In genomic region chr9:35282851-35283200, GRCm38 (mm10) we compare ENCODE assay signal across 13 mouse cellular contexts. TPM values are rescaled to one million over a fixed set of nuclear protein-coding genes. Genes with fewer than 3 reads are reported as not detected.
A peak's percentile ranks its signal among the peaks of the same experiment; 100 is the strongest.
DNase-seq lines count a peak whose midpoint lies in the region; ATAC-seq and TF ChIP-seq lines count a peak whose summit lies in the region.
"Had no signal": no experiment of that assay in that cellular context is flagged by ENCODE, and none has a peak within 500 bp of the region (broad histone marks: within the 10 kb centered on the region; RNA-seq: fewer than 3 reads in every experiment).

No protein-coding gene starts in this region.

- no peak overlapping the region for H3K4me3 ChIP-seq in kidney, embryonic 14.5 days (ENCODE audit: low read length)
- H3K4me3 ChIP-seq in testis, adult 2 months (ENCODE audit: control insufficient read depth, low read depth, low read length): peak overlapping the region; percentile 4; the same call in 1 of the 2 replicates
- H3K4me3 ChIP-seq in hindbrain, postnatal 0 days (ENCODE audit: low read length): no peak overlapping the region
- no peak overlapping the region for H3K4me3 ChIP-seq in heart, embryonic 11.5 days (ENCODE audit: low read depth, low read length)
- H3K4me3 ChIP-seq: layer of hippocampus, adult 2 months; myocyte had no signal

- H3K9ac ChIP-seq in kidney, embryonic 14.5 days (ENCODE audit: low read depth, low read length): no peak overlapping the region
- no peak overlapping the region for H3K9ac ChIP-seq in hindbrain, postnatal 0 days (replicated peaks; ENCODE audit: low read length)
- no peak overlapping the region for H3K9ac ChIP-seq in heart, embryonic 11.5 days (ENCODE audit: low read depth, low read length)

- ATAC-seq in kidney, embryonic 14.5 days (ENCODE audit: low FRiP score, low TSS enrichment): peak; percentile 66
- peak; percentile 41; the same call in 1 of the 2 replicates for ATAC-seq in hindbrain, postnatal 0 days
- no peak for ATAC-seq in activated CD4-positive, CD25-positive, alpha-beta regulatory T cell, adult 4 months
- no peak for ATAC-seq in heart, embryonic 11.5 days (replicated peaks; ENCODE audit: insufficient number of reproducible peaks, low FRiP score, low TSS enrichment)

- no peak overlapping the region for H3K27ac ChIP-seq in kidney, embryonic 14.5 days (ENCODE audit: low read depth, low read length)
- H3K27ac ChIP-seq in testis, adult 2 months (ENCODE audit: control insufficient read depth, insufficient read depth, low read depth, low read length): no peak overlapping the region
- no peak overlapping the region for H3K27ac ChIP-seq in hindbrain, postnatal 0 days
- H3K27ac ChIP-seq in heart, embryonic 11.5 days (ENCODE audit: low read depth, low read length): no peak overlapping the region
- H3K27ac ChIP-seq: layer of hippocampus, adult 2 months; macrophage had no signal

- TF ChIP-seq POLR2A in testis, adult 2 months (IDR thresholded peaks at IDR 0.05; ENCODE audit: control insufficient read depth, low read depth, low read length): no peak

- peaks cover 3% of the 10 kb centered on the region for H3K36me3 ChIP-seq in kidney, embryonic 14.5 days (ENCODE audit: control insufficient read depth, insufficient read depth, low read length)
- no peaks in the 10 kb centered on the region for H3K36me3 ChIP-seq in testis, adult 2 months (ENCODE audit: control insufficient read depth, insufficient read depth, low read length)
- H3K36me3 ChIP-seq in hindbrain, postnatal 0 days (ENCODE audit: insufficient read depth, low read length): no peaks in the 10 kb centered on the region
- peaks cover 1% of the 10 kb centered on the region; the same call in 1 of the 2 replicates for H3K36me3 ChIP-seq in heart, embryonic 11.5 days (ENCODE audit: control insufficient read depth, insufficient read depth, low read length)

- H3K9me3 ChIP-seq in kidney, embryonic 14.5 days (ENCODE audit: control insufficient read depth, low read length): no peaks in the 10 kb centered on the region
- no peaks in the 10 kb centered on the region for H3K9me3 ChIP-seq in hindbrain, postnatal 0 days (ENCODE audit: low read length)
- H3K9me3 ChIP-seq in heart, embryonic 11.5 days (replicated peaks; ENCODE audit: control insufficient read depth, low read length): no peaks in the 10 kb centered on the region

- no peaks in the 10 kb centered on the region for H3K27me3 ChIP-seq in kidney, embryonic 14.5 days (ENCODE audit: control insufficient read depth, insufficient read depth, low read length)
- H3K27me3 ChIP-seq in testis, adult 2 months (ENCODE audit: control insufficient read depth, insufficient read depth, low read length): no peaks in the 10 kb centered on the region
- H3K27me3 ChIP-seq in hindbrain, postnatal 0 days (ENCODE audit: insufficient read depth, low read length): peaks cover 21% of the 10 kb centered on the region
- H3K27me3 ChIP-seq in heart, embryonic 11.5 days (ENCODE audit: control insufficient read depth, insufficient read depth, low read length): no peaks in the 10 kb centered on the region
- H3K27me3 ChIP-seq: Patski had no signal

- no peak for DNase-seq in kidney, postnatal 36 days
- no peak for DNase-seq in testis, postnatal 10 days (ENCODE audit: low spot score)
- DNase-seq in hindbrain, postnatal 0 days (ENCODE audit: low spot score): no peak
- DNase-seq: thymus, adult 18-20 months had no signal

- peaks cover 13% of the 10 kb centered on the region; the same call in 1 of the 2 replicates for H3K4me1 ChIP-seq in kidney, embryonic 14.5 days (ENCODE audit: control insufficient read depth, insufficient read depth, low read length)
- peaks cover 9% of the 10 kb centered on the region for H3K4me1 ChIP-seq in testis, adult 2 months (ENCODE audit: control insufficient read depth, insufficient read depth, low read length)
- no peaks in the 10 kb centered on the region for H3K4me1 ChIP-seq in hindbrain, postnatal 0 days (ENCODE audit: insufficient read depth, low read length)
- H3K4me1 ChIP-seq in heart, embryonic 11.5 days (ENCODE audit: control insufficient read depth, insufficient read depth, low read length): no peaks in the 10 kb centered on the region; the same call in none of the 2 replicates

- WGBS in kidney, embryonic 14.5 days: 52% methylated on average over 5 of the region's 5 CpGs
- 54% methylated on average over 5 of the region's 5 CpGs for WGBS in hindbrain, postnatal 0 days
- WGBS in heart, embryonic 11.5 days (ENCODE audit: insufficient replicate concordance): 69% methylated on average over 5 of the region's 5 CpGs

- no peak overlapping the region for H3K4me2 ChIP-seq in kidney, embryonic 14.5 days (replicated peaks; ENCODE audit: low read depth, low read length)
- no peak overlapping the region for H3K4me2 ChIP-seq in hindbrain, postnatal 0 days (ENCODE audit: low read depth, low read length)
- no peak overlapping the region for H3K4me2 ChIP-seq in heart, embryonic 11.5 days
- H3K4me2 ChIP-seq: liver, embryonic 11.5 days had no signal

- TF ChIP-seq CTCF in testis, adult 2 months (IDR thresholded peaks at IDR 0.05; ENCODE audit: control insufficient read depth, insufficient read depth, insufficient replicate concordance, low read depth, low read length): no peak
- TF ChIP-seq CTCF in hindbrain, postnatal 0 days (IDR thresholded peaks at IDR 0.05; ENCODE audit: low read depth): no peak

RNA-seq across cellular contexts. Expression of gene Rpusd4, which starts 15.2 kb away (rescaled TPM):
- polyA plus RNA-seq in kidney, embryonic 14.5 days (2014; fragmentation: Nextera tagmentation; extraction: Ambion mirVana): 31.4 and 33.7 TPM in 2 replicates
- polyA plus RNA-seq in testis, adult 2 months (2012; rRNA removed): 4.7 and 5.2 TPM in 2 replicates
- 7.5 and 11.3 TPM in 2 replicates for total RNA-seq in hindbrain, postnatal 0 days (2014; rRNA removed)
- 10.8 and 13.1 TPM in 2 replicates for polyA plus RNA-seq in hindbrain, postnatal 0 days (2015; fragmentation: Nextera tagmentation; extraction: Ambion mirVana)
- 10 to 100 TPM; 33.1 to 39.0 TPM for polyA plus RNA-seq in activated CD4-positive, CD25-positive, alpha-beta regulatory T cell, adult 4 months (2017; shearing (Covaris generic))
- 25.0 and 28.3 TPM in 2 replicates for polyA plus RNA-seq in heart, embryonic 11.5 days (2014; fragmentation: Nextera tagmentation; extraction: Ambion mirVana)

RNA-seq across cellular contexts. Expression of gene Fam118b, which starts 15.2 kb away (rescaled TPM):
- 38.5 and 38.8 TPM in 2 replicates for polyA plus RNA-seq in kidney, embryonic 14.5 days (2014; fragmentation: Nextera tagmentation; extraction: Ambion mirVana)
- polyA plus RNA-seq in testis, adult 2 months (2012; rRNA removed): 78.5 and 79.5 TPM in 2 replicates
- 15.6 and 18.5 TPM in 2 replicates for total RNA-seq in hindbrain, postnatal 0 days (2014; rRNA removed)
- polyA plus RNA-seq in hindbrain, postnatal 0 days (2015; fragmentation: Nextera tagmentation; extraction: Ambion mirVana): 34.6 and 34.7 TPM in 2 replicates
- polyA plus RNA-seq in activated CD4-positive, CD25-positive, alpha-beta regulatory T cell, adult 4 months (2017; shearing (Covaris generic)): 10 to 100 TPM; 58.5 to 59.7 TPM
- polyA plus RNA-seq in heart, embryonic 11.5 days (2014; fragmentation: Nextera tagmentation; extraction: Ambion mirVana): 27.3 and 30.3 TPM in 2 replicates

Comparison
In these comparisons a context has a peak if more than half of its experiments do, and no peak if none do; other contexts are left out.
1. ATAC-seq: peak in kidney, embryonic 14.5 days (single experiment) and hindbrain, postnatal 0 days (single experiment); none in activated CD4-positive, CD25-positive, alpha-beta regulatory T cell, adult 4 months (single experiment) and heart, embryonic 11.5 days (single experiment).